Mouse (Mus musculus) brown adipose tissue, adult 24 weeks (tissue): ENCODE data around the gene 0610009B22Rik. TPM values are rescaled to one million over a fixed set of nuclear protein-coding genes. Genes with fewer than 3 reads are reported as not detected.
"Not testable (repeated sequence)": the region's sequence is repeated elsewhere in the genome, so short reads cannot be mapped to it uniquely, and the experiment has no call there.

Experiments
- H3K27ac ChIP-seq: fragments of 200-500 bp; replicated peaks from 2 replicates; pipeline ENCODE4 v1.5.1; 2012; ENCODE audit warnings: low read depth, mild to moderate bottlenecking, low read length
- H3K4me1 ChIP-seq: fragments of 200-500 bp; 2 replicates; pipeline ENCODE4 v1.6.1; 2012; ENCODE audit warnings: low read length, mixed read lengths; ENCODE audit not compliant: control insufficient read depth, insufficient read depth, insufficient read length
- H3K4me3 ChIP-seq: fragments of 200-500 bp; 2 replicates; pipeline ENCODE4 v1.5.1; 2012; ENCODE audit warnings: low read depth, mild to moderate bottlenecking, low read length, moderate library complexity; ENCODE audit not compliant: insufficient read depth
- polyA plus RNA-seq: library from polyadenylated mRNA; stranded (reverse); fragments of >200 nt; gene quantifications from 2 replicates; pipeline ENCODE4 v1.2.4, GENCODE M21; 2012; ENCODE audit not compliant: missing spikeins, insufficient read depth, insufficient read length

The 0610009B22Rik gene
- polyA plus RNA-seq: 76.0 and 82.6 TPM in 2 replicates

GRCm38 (mm10) chr11:51688330-51689328 lies at the start of gene 0610009B22Rik:
Gene 0610009B22Rik (minus strand): TSS chr11:51688874.
- H3K4me3 ChIP-seq: peak within 1 kb of the TSS; percentile 77

DNA sequence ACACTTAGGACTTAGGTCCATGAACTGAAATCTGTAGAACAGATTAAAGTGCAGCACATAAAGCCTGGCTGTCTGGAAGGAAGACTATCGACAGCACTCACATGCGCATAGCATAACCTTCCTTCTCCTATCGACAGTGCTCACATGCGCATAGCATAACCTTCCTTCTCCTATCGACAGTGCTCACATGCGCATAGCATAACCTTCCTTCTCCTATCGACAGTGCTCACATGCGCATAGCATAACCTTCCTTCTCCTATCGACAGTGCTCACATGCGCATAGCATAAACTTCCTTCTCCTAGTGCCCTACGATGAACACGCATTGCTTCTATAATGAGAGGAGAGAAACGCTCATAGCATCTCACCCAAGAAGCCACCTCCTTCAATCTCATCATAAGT lies 45.5 kb upstream of the 0610009B22Rik start:
- not testable (repeated sequence) for H3K4me3 ChIP-seq, H3K27ac ChIP-seq, H3K4me1 ChIP-seq

More at GRCm38 (mm10) chr11:51688330-51689328, at the start of gene 0610009B22Rik:
- Histone ChIP-seq H3K27ac (peak within 1 kb of the TSS; percentile 99), H3K4me1 (no peaks in the 10 kb centered on the region)

DNA sequence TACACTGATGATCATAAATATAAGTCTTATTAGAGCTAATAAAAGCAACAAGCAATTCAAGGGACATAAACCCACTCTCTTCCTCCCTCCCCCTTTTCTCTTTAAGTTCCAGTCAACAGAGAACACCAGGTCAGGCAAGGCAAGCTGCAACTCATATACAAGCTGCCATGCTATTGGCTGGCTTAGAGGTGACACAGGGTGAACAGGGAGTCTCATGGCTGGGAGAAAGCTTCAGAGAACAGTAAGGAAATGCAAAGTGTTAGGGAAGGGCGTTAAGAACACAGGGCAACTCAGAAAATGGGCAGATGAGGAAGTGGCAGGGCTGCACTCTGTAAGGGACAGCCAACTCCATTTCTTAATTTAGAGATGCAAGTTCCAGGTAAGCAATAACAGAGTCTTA lies 44.2 kb upstream of the 0610009B22Rik start:
- no peak overlapping the region for H3K27ac ChIP-seq
- H3K4me1 ChIP-seq: no peaks in the 10 kb centered on the region
- H3K4me3 ChIP-seq: no peak overlapping the region

DNA sequence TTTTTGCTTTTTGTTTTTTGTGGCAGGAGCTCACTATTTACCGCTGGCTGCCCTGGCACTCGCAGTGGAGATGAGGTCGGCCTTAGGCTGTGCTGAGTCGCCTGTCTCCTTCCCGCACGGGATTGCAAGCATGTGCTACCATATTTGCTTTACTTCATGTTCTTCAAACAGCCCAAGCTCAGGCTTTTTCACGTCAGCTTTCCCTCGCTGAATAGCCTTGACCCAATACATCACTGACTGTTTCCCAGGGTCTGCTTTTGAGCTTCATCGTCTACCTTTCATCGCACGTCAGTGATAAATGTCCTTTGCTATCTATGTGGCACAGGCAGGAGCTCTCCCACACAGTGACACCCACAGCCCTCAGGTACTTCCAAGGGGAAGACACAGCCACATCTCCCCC lies 32.4 kb upstream of the 0610009B22Rik start:
- no peaks in the 10 kb centered on the region for H3K4me1 ChIP-seq
- no peak overlapping the region for H3K27ac ChIP-seq
- no peak overlapping the region for H3K4me3 ChIP-seq

DNA sequence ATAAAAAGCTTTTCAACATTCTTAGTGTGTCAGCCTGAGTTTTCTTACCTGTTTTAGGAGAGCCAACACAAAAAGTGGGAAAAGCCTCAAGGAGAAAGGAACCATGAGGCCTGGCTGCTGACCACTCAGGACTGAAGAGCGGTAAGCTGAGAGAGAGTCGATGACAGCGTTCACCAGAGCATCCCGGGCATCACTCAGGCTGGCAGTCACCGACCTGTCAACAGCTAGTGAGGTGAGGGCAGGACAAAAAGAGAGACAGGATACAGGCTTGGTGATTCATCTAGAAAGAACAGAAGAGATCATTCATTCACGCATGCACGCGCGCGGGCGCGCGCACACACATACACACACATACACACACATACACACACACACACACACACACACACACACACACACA lies 18.4 kb upstream of the 0610009B22Rik start:
- no peak overlapping the region for H3K4me3 ChIP-seq
- H3K4me1 ChIP-seq: no peaks in the 10 kb centered on the region
- H3K27ac ChIP-seq: no peak overlapping the region

GRCm38 (mm10) chr11:51706451-51706850 lies 17.8 kb upstream of the 0610009B22Rik start:
- H3K27ac ChIP-seq: no peak overlapping the region
- H3K4me1 ChIP-seq: no peaks in the 10 kb centered on the region
- H3K4me3 ChIP-seq: no peak overlapping the region

DNA sequence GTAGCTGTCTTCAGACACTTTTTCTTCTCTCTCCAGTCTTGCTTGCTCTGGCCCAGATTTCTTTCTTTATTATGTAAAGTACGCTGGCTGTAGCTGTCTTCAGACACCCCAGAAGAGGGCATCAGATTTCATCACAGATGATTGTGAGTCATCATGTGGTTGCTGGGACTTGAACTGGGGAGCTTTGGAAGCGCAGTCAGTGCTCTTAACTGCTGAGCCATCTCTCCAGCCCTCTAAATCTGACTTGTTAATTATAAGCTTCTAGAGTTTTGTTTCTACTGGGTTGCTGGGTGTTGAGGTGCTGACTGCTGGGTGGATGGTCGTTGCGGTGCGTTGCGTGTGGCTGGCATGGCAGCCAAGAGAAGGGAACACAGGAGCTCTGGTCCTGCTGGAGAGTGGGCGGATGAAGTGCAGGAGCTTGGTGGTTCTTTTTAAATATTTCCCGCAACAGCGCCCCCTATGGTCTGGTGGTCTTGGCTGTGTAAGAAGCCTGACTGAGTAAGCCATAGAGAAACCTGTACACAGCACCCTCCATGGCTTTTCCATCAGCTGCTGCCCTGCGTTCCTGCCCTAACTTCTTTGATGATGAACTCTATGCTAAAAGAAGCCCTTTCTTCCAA lies 14.8 kb upstream of the 0610009B22Rik start:
- Histone ChIP-seq H3K27ac (no peak overlapping the region), H3K4me3 (no peak overlapping the region)

GRCm38 (mm10) chr11:51702831-51703230 lies 14.2 kb upstream of the 0610009B22Rik start:
- H3K4me3 ChIP-seq: no peak overlapping the region
- H3K27ac ChIP-seq: no peak overlapping the region
- no peaks in the 10 kb centered on the region for H3K4me1 ChIP-seq

More for the DNA sequence above, 14.8 kb upstream of the 0610009B22Rik start:
- H3K4me1 ChIP-seq: no peaks in the 10 kb centered on the region

DNA sequence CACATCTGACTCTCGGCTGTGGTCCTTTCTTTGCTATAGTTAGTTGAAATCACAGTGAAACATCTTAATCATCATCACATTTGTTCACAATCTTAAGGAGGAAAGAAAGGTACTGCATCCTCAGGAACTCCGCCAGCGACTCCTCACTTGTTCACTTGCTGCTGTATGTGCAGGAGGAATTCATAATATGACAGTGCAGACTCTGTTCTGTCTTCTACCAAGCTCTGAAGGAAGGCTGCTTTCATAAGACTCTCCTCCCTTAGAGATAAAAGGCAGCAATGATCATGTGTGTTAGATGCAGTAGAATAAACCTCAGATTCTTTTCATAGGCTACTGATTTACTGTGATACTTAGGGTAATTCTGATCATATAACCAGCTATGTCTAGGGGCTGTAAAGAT lies 6.3 kb upstream of the 0610009B22Rik start:
- Histone ChIP-seq H3K27ac (no peak overlapping the region), H3K4me1 (no peaks in the 10 kb centered on the region), H3K4me3 (no peak overlapping the region)

GRCm38 (mm10) chr11:51690597-51690996 lies 1.9 kb upstream of the 0610009B22Rik start:
- H3K4me3 ChIP-seq, H3K27ac ChIP-seq, H3K4me1 ChIP-seq: not testable (repeated sequence)

DNA sequence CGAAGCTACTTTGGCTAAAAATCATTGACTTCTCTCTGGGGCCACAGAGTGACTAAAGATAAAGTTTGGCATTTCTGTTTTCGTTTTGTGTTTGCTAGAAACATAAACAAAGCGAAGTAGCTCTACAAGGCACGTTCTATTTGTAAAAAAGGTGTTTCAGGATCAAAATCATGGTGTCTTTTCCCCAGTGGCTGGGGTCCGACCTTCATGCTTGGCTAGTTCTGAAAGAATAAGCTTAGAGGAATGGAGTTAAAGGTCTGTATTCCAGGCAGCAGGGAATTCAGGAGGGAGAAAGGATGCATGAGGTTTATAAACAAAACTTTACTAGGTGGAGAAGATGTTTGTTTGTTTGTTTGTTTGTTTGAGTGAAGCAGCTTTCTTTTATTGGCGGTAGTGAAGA lies 669 bp upstream of the 0610009B22Rik start:
- Histone ChIP-seq H3K27ac (peak overlapping the region; percentile 33), H3K4me3 (peak overlapping the region; percentile 47), H3K4me1 (no peaks in the 10 kb centered on the region)

DNA sequence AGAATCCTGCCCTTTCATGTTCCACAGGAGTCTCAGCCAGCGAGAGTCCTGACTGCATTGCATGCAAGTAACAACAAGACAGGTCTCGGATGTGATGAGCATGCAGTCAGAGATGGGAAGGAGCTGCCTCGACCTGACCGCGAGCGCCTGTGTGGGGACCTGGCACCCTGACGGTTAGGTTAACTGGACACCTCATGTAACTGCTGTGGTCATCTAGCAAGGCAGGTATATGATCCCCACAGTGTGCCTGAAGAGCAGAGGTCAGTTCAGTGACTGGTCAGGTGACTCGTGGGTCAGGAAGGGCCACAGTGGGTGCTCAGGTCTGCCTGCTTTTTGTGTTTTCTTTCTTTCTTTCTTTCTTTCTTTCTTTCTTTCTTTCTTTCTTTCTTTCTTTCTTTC lies 6.7 kb downstream of the 0610009B22Rik start:
- H3K4me3 ChIP-seq: no peak overlapping the region
- H3K4me1 ChIP-seq: no peaks in the 10 kb centered on the region
- no peak overlapping the region for H3K27ac ChIP-seq

- no peak overlapping the region for H3K4me3 ChIP-seq
- H3K27ac ChIP-seq: no peak overlapping the region
- H3K4me1 ChIP-seq: no peaks in the 10 kb centered on the region
These were observed 7.2 kb downstream of the 0610009B22Rik start for GRCm38 (mm10) chr11:51681324-51681975.

DNA sequence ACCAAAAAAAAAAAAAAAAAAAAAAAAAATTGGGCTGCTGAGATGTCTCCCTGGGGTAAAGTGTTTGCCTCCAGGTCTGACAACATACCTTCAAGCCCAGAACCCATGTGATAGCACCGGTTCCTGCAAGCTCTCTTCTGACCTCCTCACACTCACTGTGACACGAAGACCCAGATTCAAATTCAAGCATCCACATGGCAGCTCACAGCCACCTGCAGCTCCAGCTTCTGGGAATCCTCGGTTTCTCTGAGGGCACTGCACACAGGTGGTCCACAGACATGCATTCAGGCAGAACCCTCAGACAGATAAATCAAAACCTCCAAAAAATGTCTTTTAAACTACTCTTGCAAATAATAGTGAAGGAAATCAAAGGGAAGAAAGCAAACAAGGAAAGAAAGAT lies 9.2 kb downstream of the 0610009B22Rik start:
- H3K27ac ChIP-seq: no peak overlapping the region
- H3K4me3 ChIP-seq: no peak overlapping the region
- H3K4me1 ChIP-seq: no peaks in the 10 kb centered on the region

- Histone ChIP-seq H3K4me1 (no peaks in the 10 kb centered on the region), H3K27ac (no peak overlapping the region), H3K4me3 (no peak overlapping the region)
These were observed 10.8 kb downstream of the 0610009B22Rik start for GRCm38 (mm10) chr11:51677737-51678418.
